Mouse (Mus musculus) olfactory bulb, adult 2 months (tissue): ENCODE results near the gene Chtf18.

ENCODE experiments used
- CTCF ChIP-seq: fragments of 200-500 bp; IDR thresholded peaks from 2 replicates; pipeline ENCODE4 v1.5.1; 2012; ENCODE audit warnings: low read depth, mild to moderate bottlenecking, low read length, moderate library complexity; ENCODE audit not compliant: insufficient read depth
- POLR2A ChIP-seq: fragments of 200-500 bp; IDR thresholded peaks from 2 replicates; pipeline ENCODE4 v1.6.1; 2012; ENCODE audit warnings: mild to moderate bottlenecking, low read depth, low read length, moderate library complexity; ENCODE audit not compliant: insufficient read depth

GRCm38 (mm10) chr17:25762591-25762990, 35.4 kb upstream of the Chtf18 start:
- TF ChIP-seq POLR2A (no peak), CTCF (no peak)
